Mouse (Mus musculus) myocyte (in vitro differentiated cells): ENCODE data around the gene Itgax. TPM values are rescaled to one million over a fixed set of nuclear protein-coding genes. Genes with fewer than 3 reads are reported as not detected.

Experiments used
- H3K27me3 ChIP-seq: one replicate; pipeline ENCODE4 v1.6.1; 2011; ENCODE audit not compliant: control insufficient read depth, insufficient read depth, insufficient read length
- H3K36me3 ChIP-seq: one replicate; pipeline ENCODE4 v1.6.1; 2011; ENCODE audit not compliant: control insufficient read depth, insufficient read depth
- H3K4me2 ChIP-seq: one replicate; pipeline ENCODE4 v1.6.1; 2011; ENCODE audit warnings: low read depth, control low read depth
- H3K4me3 ChIP-seq: one replicate; pipeline ENCODE4 v1.5.1; 2011; ENCODE audit warnings: mild to moderate bottlenecking, control low read depth, moderate library complexity
- H3K79me2 ChIP-seq: one replicate; pipeline ENCODE4 v1.6.1; 2011; ENCODE audit not compliant: control insufficient read depth, insufficient read depth
- H3ac ChIP-seq: one replicate; pipeline ENCODE4 v1.6.1; 2011; ENCODE audit not compliant: control insufficient read depth, insufficient read length
- CEBPB ChIP-seq: IDR thresholded peaks from 2 replicates; pipeline ENCODE4 v1.6.1; 2011; ENCODE audit warnings: mild to moderate bottlenecking, moderate library complexity; ENCODE audit not compliant: poor library complexity, insufficient read depth, severe bottlenecking
- E2F4 ChIP-seq: IDR thresholded peaks from one replicate; pipeline ENCODE4 v1.6.1; 2011; ENCODE audit warnings: mild to moderate bottlenecking, control low read depth, moderate library complexity; ENCODE audit not compliant: insufficient read depth
- MAX ChIP-seq: IDR thresholded peaks from one replicate; pipeline ENCODE4 v1.6.1; 2011; ENCODE audit warnings: low read depth, mild to moderate bottlenecking, control low read depth
- MYOD1 ChIP-seq, 3 experiments: IDR thresholded peaks; one replicate each; pipeline ENCODE4 v1.6.1; 2011; ENCODE audit warnings: control low read depth in 2 of 3, low read depth in 2 of 3, mild to moderate bottlenecking in 2 of 3, moderate library complexity in 1 of 3; ENCODE audit not compliant: insufficient read length in 2 of 3, control insufficient read depth in 1 of 3
- MYOG ChIP-seq, 3 experiments: IDR thresholded peaks; one replicate each; pipeline ENCODE4 v1.6.1; 2011; ENCODE audit warnings: control low read depth in 2 of 3, low read depth in 2 of 3, mild to moderate bottlenecking in 2 of 3; ENCODE audit not compliant: insufficient read length in 2 of 3, control insufficient read depth in 1 of 3, insufficient read depth in 1 of 3
- POLR2A ChIP-seq: IDR thresholded peaks from one replicate; pipeline ENCODE4 v1.6.1; 2011; ENCODE audit warnings: low read depth, mild to moderate bottlenecking, control low read depth, moderate library complexity; ENCODE audit not compliant: insufficient read length
- POLR2AphosphoS2 ChIP-seq: IDR thresholded peaks from one replicate; pipeline ENCODE4 v1.6.1; 2011; ENCODE audit warnings: low read depth, control low read depth; ENCODE audit not compliant: insufficient read length
- REST ChIP-seq: IDR thresholded peaks from one replicate; pipeline ENCODE4 v1.6.1; 2011; ENCODE audit warnings: mild to moderate bottlenecking, control low read depth, moderate library complexity; ENCODE audit not compliant: insufficient read depth, insufficient read length
- SRF ChIP-seq: IDR thresholded peaks from one replicate; pipeline ENCODE4 v1.6.1; 2011; ENCODE audit warnings: low read depth; ENCODE audit not compliant: control insufficient read depth, insufficient read length
- TCF12 ChIP-seq: IDR thresholded peaks from one replicate; pipeline ENCODE4 v1.6.1; 2011; ENCODE audit warnings: mild to moderate bottlenecking, control low read depth; ENCODE audit not compliant: poor library complexity, insufficient read depth, severe bottlenecking
- TCF3 ChIP-seq: IDR thresholded peaks from one replicate; pipeline ENCODE4 v1.6.1; 2011; ENCODE audit warnings: low read depth, control low read depth; ENCODE audit not compliant: insufficient read length
- USF1 ChIP-seq: IDR thresholded peaks from one replicate; pipeline ENCODE4 v1.6.1; 2011; ENCODE audit warnings: low read depth, mild to moderate bottlenecking, control low read depth, moderate library complexity
- polyA plus RNA-seq: library from polyadenylated mRNA; unstranded; fragments of >200 nt; fragmentation: generic; extraction: Trizol; gene quantifications from one replicate; pipeline ENCODE4 v1.2.1, GENCODE M21; 2012; ENCODE audit warnings: missing spikeins

Itgax gene
- polyA plus RNA-seq, 1 experiment = not detected

DNA sequence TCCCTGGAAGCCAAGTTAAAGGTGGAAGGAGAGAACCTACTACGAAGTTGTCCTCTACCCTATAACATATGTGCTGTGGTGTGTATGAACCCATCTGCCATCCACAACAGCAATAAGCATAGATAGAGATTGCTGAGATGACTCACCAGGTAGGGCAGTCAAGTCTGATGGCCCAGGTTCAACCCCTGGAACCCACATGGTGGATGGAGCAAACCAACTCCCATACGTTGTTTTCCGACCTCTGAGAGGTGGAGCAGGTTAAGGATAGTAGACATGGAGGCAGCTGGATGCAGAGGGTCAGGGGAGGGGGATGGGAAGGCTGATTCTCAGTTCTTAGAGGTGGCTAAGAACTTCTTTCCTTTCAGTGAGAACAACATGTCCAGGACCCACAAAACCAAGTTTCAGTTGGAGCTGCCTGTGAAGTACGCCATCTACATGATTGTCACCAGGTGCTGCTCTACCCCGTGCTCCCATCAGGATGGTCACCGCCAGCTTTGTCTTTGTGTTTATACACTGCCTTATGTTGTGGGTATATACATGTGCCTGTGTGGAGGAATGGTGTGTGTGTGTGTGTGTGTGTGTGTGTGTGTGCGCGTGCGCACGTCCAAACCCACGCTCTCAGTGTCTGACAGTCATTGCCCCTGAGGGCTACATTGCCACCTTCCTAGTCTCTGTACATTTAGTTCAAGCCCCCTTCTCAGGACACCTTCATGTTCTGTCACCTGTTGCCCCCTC lies 14.8 kb upstream of the Itgax start:
- H3K27me3 ChIP-seq = peaks cover 51% of the 10 kb centered on the region

DNA sequence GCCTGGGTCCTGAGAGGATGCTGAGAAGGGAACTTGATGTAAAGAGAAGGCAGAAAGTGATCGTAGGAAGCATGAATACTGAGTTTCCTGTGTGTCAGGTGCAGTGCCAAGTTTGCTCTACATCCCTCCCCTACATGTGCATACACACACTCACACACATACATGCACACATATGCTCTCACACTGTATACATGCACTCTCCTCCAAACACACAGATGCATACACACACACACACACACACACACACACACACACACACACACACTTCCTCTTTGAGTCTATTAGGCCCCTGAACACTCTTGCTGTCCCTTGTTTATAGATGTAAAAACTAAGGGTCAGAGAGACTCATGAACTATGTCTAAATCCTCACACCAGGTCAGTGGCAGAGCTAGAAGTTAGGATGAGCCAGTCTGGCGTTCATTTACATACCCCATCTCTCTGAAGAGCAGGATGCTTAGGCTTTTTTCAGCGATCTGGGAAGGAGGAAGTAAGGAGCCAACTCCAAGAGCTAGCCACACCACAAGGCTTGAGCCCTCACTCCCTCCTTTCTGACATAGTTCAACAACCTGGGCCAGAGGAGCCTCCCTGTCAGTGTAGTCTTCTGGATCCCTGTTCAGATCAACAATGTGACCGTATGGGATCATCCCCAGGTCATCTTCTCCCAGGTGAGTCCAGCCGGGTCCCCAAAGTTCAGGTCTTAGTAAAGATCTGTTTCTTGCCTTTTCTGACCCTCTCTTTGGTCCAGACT lies 14.0 kb upstream of the Itgax start:
- Histone ChIP-seq H3ac (no peak overlapping the region), H3K79me2 (no peaks in the 10 kb centered on the region), H3K36me3 (no peaks in the 10 kb centered on the region), H3K4me3 (no peak overlapping the region), H3K27me3 (peaks cover 48% of the 10 kb centered on the region), H3K4me2 (no peak overlapping the region)
- TF ChIP-seq TCF12 (no peak), TCF3 (no peak), MYOD1 (IDR thresholded peaks at IDR 0.05; ENCODE audit: control insufficient read depth in 1 of 3, insufficient read length in 2 of 3, low read depth in 2 of 3) (no peak), REST (no peak), POLR2A (no peak)

More for the DNA sequence above, 14.8 kb upstream of the Itgax start:
- H3ac ChIP-seq = no peak overlapping the region
- no peaks in the 10 kb centered on the region for H3K79me2 ChIP-seq
- H3K4me3 ChIP-seq = no peak overlapping the region
- TF ChIP-seq MYOD1 (IDR thresholded peaks at IDR 0.05; ENCODE audit: control insufficient read depth in 1 of 3, insufficient read length in 2 of 3, low read depth in 2 of 3) = no peak
- TF ChIP-seq POLR2A = no peak
- TF ChIP-seq MAX = no peak
- no peak for TF ChIP-seq SRF
- TF ChIP-seq USF1 = no peak
- TF ChIP-seq POLR2AphosphoS2 = no peak
- TF ChIP-seq CEBPB = no peak
- TF ChIP-seq TCF3 = no peak
- TF ChIP-seq MYOG (IDR thresholded peaks at IDR 0.05; ENCODE audit: control insufficient read depth in 1 of 3, insufficient read depth in 1 of 3, insufficient read length in 2 of 3, low read depth in 2 of 3) = no peak
- TF ChIP-seq E2F4 = no peak
- no peak for TF ChIP-seq TCF12
- TF ChIP-seq REST = no peak
- no peaks in the 10 kb centered on the region for H3K36me3 ChIP-seq
- H3K4me2 ChIP-seq = no peak overlapping the region

- H3K36me3 ChIP-seq = no peaks in the 10 kb centered on the region
- no peak overlapping the region for H3ac ChIP-seq
- no peaks in the 10 kb centered on the region for H3K79me2 ChIP-seq
- H3K4me2 ChIP-seq = no peak overlapping the region
- TF ChIP-seq SRF = no peak
- TF ChIP-seq E2F4 = no peak
- no peak for TF ChIP-seq TCF12
- TF ChIP-seq MYOG (IDR thresholded peaks at IDR 0.05; ENCODE audit: control insufficient read depth in 1 of 3, insufficient read depth in 1 of 3, insufficient read length in 2 of 3, low read depth in 2 of 3) = no peak
- no peak for TF ChIP-seq MAX
- no peak for TF ChIP-seq POLR2AphosphoS2
- no peak for TF ChIP-seq POLR2A
- TF ChIP-seq TCF3 = no peak
- TF ChIP-seq MYOD1 (IDR thresholded peaks at IDR 0.05; ENCODE audit: control insufficient read depth in 1 of 3, insufficient read length in 2 of 3, low read depth in 2 of 3) = no peak
- TF ChIP-seq USF1 = no peak
- TF ChIP-seq CEBPB = no peak
- no peak for TF ChIP-seq REST
- H3K4me3 ChIP-seq = no peak overlapping the region
- H3K27me3 ChIP-seq = peaks cover 42% of the 10 kb centered on the region
Measured at GRCm38 (mm10) chr7:128116396-128116795, 13.0 kb upstream of the Itgax start.

DNA sequence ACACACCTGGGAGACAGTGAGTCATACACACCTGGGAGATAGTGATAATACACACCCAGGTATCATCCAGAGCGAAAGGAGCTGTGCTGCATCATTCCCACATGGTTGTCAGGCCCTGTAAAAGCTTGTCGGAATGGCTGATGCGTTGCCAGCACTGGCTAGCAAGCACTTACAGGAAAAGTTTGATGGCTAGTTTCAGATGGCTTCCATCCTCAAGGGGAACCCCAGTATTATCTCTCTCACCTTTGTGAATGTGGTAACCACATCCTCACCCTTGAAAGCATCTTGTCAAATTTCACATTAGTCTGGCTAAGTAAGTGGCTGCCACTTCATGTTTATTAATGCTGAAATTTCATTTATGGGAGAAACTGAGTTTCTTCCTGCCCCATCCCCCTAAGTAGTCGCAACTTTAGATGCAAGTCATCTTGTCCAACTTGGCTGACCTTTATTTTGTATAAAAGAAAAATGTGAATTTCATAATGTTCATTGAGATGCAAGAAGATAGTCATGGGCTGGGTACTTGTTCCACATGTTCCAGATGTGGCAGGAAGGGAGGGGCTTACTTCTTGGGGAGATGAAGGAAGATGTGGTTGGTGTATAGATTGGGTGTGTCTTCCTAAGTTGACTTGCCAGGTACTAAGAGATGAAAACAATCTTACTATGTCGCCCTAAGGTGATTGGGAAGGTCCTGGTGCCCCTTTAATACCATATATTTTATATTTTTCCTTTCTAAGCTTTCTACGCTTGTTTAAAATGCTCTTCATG lies 9.4 kb upstream of the Itgax start:
- H3ac ChIP-seq = no peak overlapping the region
- TF ChIP-seq CEBPB = no peak
- no peak for TF ChIP-seq POLR2AphosphoS2
- TF ChIP-seq MAX = no peak
- TF ChIP-seq E2F4 = no peak
- no peak for TF ChIP-seq REST
- no peak for TF ChIP-seq TCF3
- no peak overlapping the region for H3K4me2 ChIP-seq
- no peaks in the 10 kb centered on the region for H3K79me2 ChIP-seq
- H3K4me3 ChIP-seq = no peak overlapping the region
- no peaks in the 10 kb centered on the region for H3K36me3 ChIP-seq
- peaks cover 22% of the 10 kb centered on the region for H3K27me3 ChIP-seq
